Mouse (Mus musculus) C2C12 (cell line): ENCODE measurements around the gene Zfp462. TPM values are rescaled to one million over a fixed set of nuclear protein-coding genes. Genes with fewer than 3 reads are reported as not detected.

Source experiments
- H3K27me3 ChIP-seq: one replicate; pipeline ENCODE4 v1.6.1; 2011; ENCODE audit not compliant: control insufficient read depth, insufficient read depth, insufficient read length
- H3K36me3 ChIP-seq: one replicate; pipeline ENCODE4 v1.6.1; 2011; ENCODE audit not compliant: control insufficient read depth, insufficient read depth
- H3K4me3 ChIP-seq: one replicate; pipeline ENCODE4 v1.5.1; 2011; ENCODE audit warnings: mild to moderate bottlenecking, control low read depth; ENCODE audit not compliant: poor library complexity, insufficient read depth, severe bottlenecking
- H3K79me2 ChIP-seq: one replicate; pipeline ENCODE4 v1.6.1; 2011; ENCODE audit not compliant: control insufficient read depth, insufficient read depth
- H3K79me3 ChIP-seq: one replicate; pipeline ENCODE4 v1.6.1; 2011; ENCODE audit warnings: low read depth, control low read depth
- H3ac ChIP-seq: one replicate; pipeline ENCODE3; 2011; ENCODE audit warnings: low read depth; ENCODE audit not compliant: control insufficient read depth, insufficient read length
- CEBPB ChIP-seq: IDR thresholded peaks from one replicate; pipeline ENCODE4 v1.6.1; 2011; ENCODE audit warnings: low read depth, mild to moderate bottlenecking, control low read depth, moderate library complexity
- CTCF ChIP-seq: IDR thresholded peaks from one replicate; pipeline ENCODE4 v1.5.1; 2011; ENCODE audit not compliant: control insufficient read depth, insufficient read depth, insufficient read length
- FOSL1 ChIP-seq: IDR thresholded peaks from one replicate; pipeline ENCODE4 v1.8.0; 2011; ENCODE audit warnings: mild to moderate bottlenecking, low read length; ENCODE audit not compliant: poor library complexity, insufficient read depth, severe bottlenecking
- MAX ChIP-seq: IDR thresholded peaks from one replicate; pipeline ENCODE4 v1.6.1; 2011; ENCODE audit warnings: mild to moderate bottlenecking, control low read depth
- MYOD1 ChIP-seq: IDR thresholded peaks from one replicate; pipeline ENCODE4 v1.6.1; 2011; ENCODE audit warnings: low read depth; ENCODE audit not compliant: control insufficient read depth, insufficient read length
- MYOG ChIP-seq: IDR thresholded peaks from one replicate; pipeline ENCODE4 v1.6.1; 2011; ENCODE audit not compliant: control insufficient read depth, insufficient read length; ENCODE audit errors: extremely low read depth
- USF1 ChIP-seq: IDR thresholded peaks from one replicate; pipeline ENCODE4 v1.6.1; 2011; ENCODE audit warnings: low read depth, mild to moderate bottlenecking, control low read depth, moderate library complexity
- polyA plus RNA-seq: library from polyadenylated mRNA; unstranded; fragments of >200 nt; fragmentation: generic; extraction: Trizol; gene quantifications from one replicate; pipeline ENCODE4 v1.2.1, GENCODE M21; 2012; ENCODE audit warnings: missing spikeins

The Zfp462 gene
- polyA plus RNA-seq, 1 experiment: 6.3 TPM

- Histone ChIP-seq H3K27me3 (no peaks in the 10 kb centered on the region), H3K4me3 (peak overlapping the region; percentile 46), H3K79me3 (peaks cover 27% of the 10 kb centered on the region), H3K79me2 (peaks cover 42% of the 10 kb centered on the region), H3ac (peak overlapping the region; percentile 54), H3K36me3 (no peaks in the 10 kb centered on the region)
- no peak for TF ChIP-seq MYOD1
Measured at GRCm38 (mm10) chr4:54945603-54946445, 976 bp downstream of the Zfp462 start.

- peaks cover 50% of the 10 kb centered on the region for H3K79me2 ChIP-seq
- H3K4me3 ChIP-seq: peak overlapping the region; percentile 66
- peak overlapping the region; percentile 87 for H3ac ChIP-seq
- TF ChIP-seq FOSL1 (no peak), CTCF (no peak), USF1 (no peak), MAX (no peak), CEBPB (no peak), MYOG (no peak), MYOD1 (no peak)
- H3K79me3 ChIP-seq: peaks cover 35% of the 10 kb centered on the region
- no peaks in the 10 kb centered on the region for H3K36me3 ChIP-seq
- no peaks in the 10 kb centered on the region for H3K27me3 ChIP-seq
Measured at GRCm38 (mm10) chr4:54946662-54947055, 1.8 kb downstream of the Zfp462 start.

- peak overlapping the region; percentile 66 for H3K4me3 ChIP-seq
- no peaks in the 10 kb centered on the region for H3K36me3 ChIP-seq
- no peaks in the 10 kb centered on the region for H3K27me3 ChIP-seq
- peaks cover 57% of the 10 kb centered on the region for H3K79me2 ChIP-seq
- no peak for TF ChIP-seq MYOD1
- no peak for TF ChIP-seq FOSL1
- TF ChIP-seq MAX: peak; percentile 82
- TF ChIP-seq USF1: peak; percentile 78
- peaks cover 41% of the 10 kb centered on the region for H3K79me3 ChIP-seq
- H3ac ChIP-seq: peak overlapping the region; percentile 92
Measured at GRCm38 (mm10) chr4:54947056-54947990, 2.5 kb downstream of the Zfp462 start.

GRCm38 (mm10) chr4:54947991-54948615 lies 3.3 kb downstream of the Zfp462 start:
- TF ChIP-seq CEBPB (no peak), MYOD1 (no peak), CTCF (no peak), FOSL1 (no peak), MAX (no peak), USF1 (no peak)
- Histone ChIP-seq H3K4me3 (peak overlapping the region; percentile 66), H3K79me2 (peaks cover 65% of the 10 kb centered on the region), H3K79me3 (peaks cover 48% of the 10 kb centered on the region), H3K27me3 (no peaks in the 10 kb centered on the region), H3K36me3 (peaks cover under 1% of the 10 kb centered on the region), H3ac (peak overlapping the region; percentile 92)

GRCm38 (mm10) chr4:54948616-54949560 lies 4.0 kb downstream of the Zfp462 start:
- H3K4me3 ChIP-seq: peak overlapping the region; percentile 66
- no peaks in the 10 kb centered on the region for H3K27me3 ChIP-seq
- peak overlapping the region; percentile 96 for H3ac ChIP-seq
- H3K79me3 ChIP-seq: peaks cover 56% of the 10 kb centered on the region
- peaks cover 3% of the 10 kb centered on the region for H3K36me3 ChIP-seq
- H3K79me2 ChIP-seq: peaks cover 73% of the 10 kb centered on the region
- TF ChIP-seq MYOD1 (no peak), CTCF (no peak), USF1 (no peak), MAX (no peak), MYOG (no peak), FOSL1 (no peak), CEBPB (no peak)
